In the genomic region with DNA sequence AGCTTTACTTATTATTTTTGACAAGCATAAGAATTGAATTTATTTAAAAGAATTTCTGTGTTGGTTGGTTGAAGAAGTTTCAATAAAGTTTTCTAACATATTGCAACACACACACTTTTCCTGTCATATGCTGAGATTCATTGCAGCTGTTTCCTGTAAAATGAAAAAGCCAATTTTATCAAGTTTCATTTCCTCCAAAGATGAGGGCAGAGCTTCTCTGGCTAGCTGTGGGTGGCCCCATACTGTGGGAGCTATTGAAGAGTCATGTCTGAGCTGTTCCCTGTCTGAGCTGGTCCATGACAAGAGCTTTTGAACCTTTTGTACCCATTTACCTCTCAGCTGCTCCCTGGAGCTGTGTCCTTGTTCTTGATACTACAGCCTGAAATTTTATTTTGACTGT, we compare ENCODE assay signal across 17 mouse cellular contexts. TPM values are rescaled to one million over a fixed set of nuclear protein-coding genes. Genes with fewer than 3 reads are reported as not detected.
A peak's percentile ranks its signal among the peaks of the same experiment; 100 is the strongest.
DNase-seq lines count a peak whose midpoint lies in the region; TF ChIP-seq lines count a peak whose summit lies in the region.
"Had no signal": no experiment of that assay in that cellular context is flagged by ENCODE, and none has a peak within 500 bp of the region (broad histone marks: within the 10 kb centered on the region; RNA-seq: fewer than 3 reads in every experiment).

No protein-coding gene starts in this region.

- H3K4me1 ChIP-seq in kidney, adult 2 months (ENCODE audit: control insufficient read depth, insufficient read depth, low read length) = no peaks in the 10 kb centered on the region
- H3K4me1 ChIP-seq: embryonic facial prominence, embryonic 12.5 days had no signal

- H3K27ac ChIP-seq in kidney, adult 2 months (ENCODE audit: insufficient read depth, low read depth, low read length) = no peak overlapping the region
- H3K27ac ChIP-seq: embryonic facial prominence, embryonic 12.5 days; liver, embryonic 14.5 days had no signal

- TF ChIP-seq CTCF in kidney, adult 2 months (conservative IDR thresholded peaks at IDR 0.05; ENCODE audit: insufficient read depth, insufficient read length, low read depth, low read length) = no peak

- no peak for TF ChIP-seq POLR2A in kidney, adult 2 months (IDR thresholded peaks at IDR 0.05; ENCODE audit: low read depth, low read length)

- no peaks in the 10 kb centered on the region for H3K27me3 ChIP-seq in kidney, adult 2 months (replicated peaks; ENCODE audit: control insufficient read depth, insufficient read depth, low read length)
- H3K27me3 ChIP-seq: embryonic facial prominence, embryonic 12.5 days had no signal

- no peak overlapping the region for H3K4me3 ChIP-seq in kidney, adult 2 months (ENCODE audit: insufficient read depth, low read depth, low read length)
- H3K4me3 ChIP-seq: embryonic facial prominence, embryonic 12.5 days had no signal

- peak; percentile 8 for DNase-seq in kidney, adult 2 months
- DNase-seq in kidney, postnatal 25 days = no peak
- DNase-seq in 416B (ENCODE audit: low read depth) = peak; percentile 16
- peak; percentile 17 for DNase-seq in c-Kit-positive CD71-negative TER-119-negative erythroid progenitor cells, embryonic 14.5 days (ENCODE audit: low read depth)
- DNase-seq in lung, postnatal 25 days (ENCODE audit: low spot score) = peak; percentile 30
- no peak for DNase-seq in Muller cell, postnatal 12 days (ENCODE audit: inconsistent ontology term)
- no peak for DNase-seq in neural tube, embryonic 10.5 days (ENCODE audit: extremely low spot score, low spot score)
- DNase-seq in cerebellum, postnatal 25 days = no peak
- DNase-seq: adrenal gland, postnatal 14 days; cerebellum, adult 2 months; forebrain, postnatal 0 days; midbrain, embryonic 14.5 days had no signal

- no peaks in the 10 kb centered on the region for H3K36me3 ChIP-seq in kidney, adult 2 months (ENCODE audit: control insufficient read depth, insufficient read depth, low read length)
- H3K36me3 ChIP-seq: embryonic facial prominence, embryonic 12.5 days had no signal

RNA-seq across cellular contexts. Expression of a gene that starts 12.0 kb away (rescaled TPM):
- polyA plus RNA-seq in kidney, adult 2 months (2012; rRNA removed) = not detected in 2 replicates
- polyA plus RNA-seq: cerebellum, adult 2 months; embryonic facial prominence, embryonic 12.5 days; forebrain, postnatal 0 days; hindbrain, embryonic 16.5 days; liver, embryonic 14.5 days; midbrain, embryonic 14.5 days; neural tube, embryonic 14.5 days had no signal

RNA-seq across cellular contexts. Expression of a gene that starts 21.8 kb away (rescaled TPM):
- 0.07 and 1.9 TPM in 2 replicates for polyA plus RNA-seq in kidney, adult 2 months (2012; rRNA removed)
- polyA plus RNA-seq: hindbrain, embryonic 16.5 days; liver, embryonic 14.5 days; midbrain, embryonic 14.5 days; neural tube, embryonic 14.5 days had no signal

RNA-seq across cellular contexts. Expression of a gene that starts 39.4 kb away (rescaled TPM):
- not detected in 2 replicates for polyA plus RNA-seq in kidney, adult 2 months (2012; rRNA removed)
- polyA plus RNA-seq: cerebellum, adult 2 months; embryonic facial prominence, embryonic 12.5 days; forebrain, postnatal 0 days; hindbrain, embryonic 16.5 days; large intestine, adult 2 months; liver, embryonic 14.5 days; midbrain, embryonic 14.5 days; neural tube, embryonic 14.5 days had no signal

RNA-seq across cellular contexts. Expression of a gene that starts 47.7 kb away (rescaled TPM):
- not detected in 2 replicates for polyA plus RNA-seq in kidney, adult 2 months (2012; rRNA removed)
- polyA plus RNA-seq: cerebellum, adult 2 months; embryonic facial prominence, embryonic 12.5 days; forebrain, postnatal 0 days; hindbrain, embryonic 16.5 days; large intestine, adult 2 months; liver, embryonic 14.5 days; midbrain, embryonic 14.5 days; neural tube, embryonic 14.5 days had no signal

Comparison
In these comparisons a context has a peak if more than half of its experiments do, and no peak if none do; other contexts are left out.
1. DNase-seq: peak in kidney, adult 2 months (single experiment), 416B (single experiment), c-Kit-positive CD71-negative TER-119-negative erythroid progenitor cells, embryonic 14.5 days (single experiment) and lung, postnatal 25 days (single experiment); none in kidney, postnatal 25 days (0 of 2), Muller cell, postnatal 12 days (single experiment), neural tube, embryonic 10.5 days (single experiment) and cerebellum, postnatal 25 days (0 of 2).